Mouse (Mus musculus) C2C12 (cell line): Measurements from ENCODE around the gene Mtch2. TPM values are rescaled to one million over a fixed set of nuclear protein-coding genes. Genes with fewer than 3 reads are reported as not detected.

Experiments used
- H3K27me3 ChIP-seq: one replicate; pipeline ENCODE4 v1.6.1; 2011; ENCODE audit not compliant: control insufficient read depth, insufficient read depth, insufficient read length
- H3K36me3 ChIP-seq: one replicate; pipeline ENCODE4 v1.6.1; 2011; ENCODE audit not compliant: control insufficient read depth, insufficient read depth
- H3K4me3 ChIP-seq: one replicate; pipeline ENCODE4 v1.5.1; 2011; ENCODE audit warnings: mild to moderate bottlenecking, control low read depth; ENCODE audit not compliant: poor library complexity, insufficient read depth, severe bottlenecking
- H3K79me2 ChIP-seq: one replicate; pipeline ENCODE4 v1.6.1; 2011; ENCODE audit not compliant: control insufficient read depth, insufficient read depth
- H3K79me3 ChIP-seq: one replicate; pipeline ENCODE4 v1.6.1; 2011; ENCODE audit warnings: low read depth, control low read depth
- H3ac ChIP-seq: one replicate; pipeline ENCODE3; 2011; ENCODE audit warnings: low read depth; ENCODE audit not compliant: control insufficient read depth, insufficient read length
- CEBPB ChIP-seq: IDR thresholded peaks from one replicate; pipeline ENCODE4 v1.6.1; 2011; ENCODE audit warnings: low read depth, mild to moderate bottlenecking, control low read depth, moderate library complexity
- CTCF ChIP-seq: IDR thresholded peaks from one replicate; pipeline ENCODE4 v1.5.1; 2011; ENCODE audit not compliant: control insufficient read depth, insufficient read depth, insufficient read length
- FOSL1 ChIP-seq: IDR thresholded peaks from one replicate; pipeline ENCODE4 v1.8.0; 2011; ENCODE audit warnings: mild to moderate bottlenecking, low read length; ENCODE audit not compliant: poor library complexity, insufficient read depth, severe bottlenecking
- MAX ChIP-seq: IDR thresholded peaks from one replicate; pipeline ENCODE4 v1.6.1; 2011; ENCODE audit warnings: mild to moderate bottlenecking, control low read depth
- MYOD1 ChIP-seq: IDR thresholded peaks from one replicate; pipeline ENCODE4 v1.6.1; 2011; ENCODE audit warnings: low read depth; ENCODE audit not compliant: control insufficient read depth, insufficient read length
- MYOG ChIP-seq: IDR thresholded peaks from one replicate; pipeline ENCODE4 v1.6.1; 2011; ENCODE audit not compliant: control insufficient read depth, insufficient read length; ENCODE audit errors: extremely low read depth
- USF1 ChIP-seq: IDR thresholded peaks from one replicate; pipeline ENCODE4 v1.6.1; 2011; ENCODE audit warnings: low read depth, mild to moderate bottlenecking, control low read depth, moderate library complexity
- polyA plus RNA-seq: library from polyadenylated mRNA; unstranded; fragments of >200 nt; fragmentation: generic; extraction: Trizol; gene quantifications from one replicate; pipeline ENCODE4 v1.2.1, GENCODE M21; 2012; ENCODE audit warnings: missing spikeins

Mtch2 gene
- polyA plus RNA-seq, 1 experiment, result 146 TPM

DNA sequence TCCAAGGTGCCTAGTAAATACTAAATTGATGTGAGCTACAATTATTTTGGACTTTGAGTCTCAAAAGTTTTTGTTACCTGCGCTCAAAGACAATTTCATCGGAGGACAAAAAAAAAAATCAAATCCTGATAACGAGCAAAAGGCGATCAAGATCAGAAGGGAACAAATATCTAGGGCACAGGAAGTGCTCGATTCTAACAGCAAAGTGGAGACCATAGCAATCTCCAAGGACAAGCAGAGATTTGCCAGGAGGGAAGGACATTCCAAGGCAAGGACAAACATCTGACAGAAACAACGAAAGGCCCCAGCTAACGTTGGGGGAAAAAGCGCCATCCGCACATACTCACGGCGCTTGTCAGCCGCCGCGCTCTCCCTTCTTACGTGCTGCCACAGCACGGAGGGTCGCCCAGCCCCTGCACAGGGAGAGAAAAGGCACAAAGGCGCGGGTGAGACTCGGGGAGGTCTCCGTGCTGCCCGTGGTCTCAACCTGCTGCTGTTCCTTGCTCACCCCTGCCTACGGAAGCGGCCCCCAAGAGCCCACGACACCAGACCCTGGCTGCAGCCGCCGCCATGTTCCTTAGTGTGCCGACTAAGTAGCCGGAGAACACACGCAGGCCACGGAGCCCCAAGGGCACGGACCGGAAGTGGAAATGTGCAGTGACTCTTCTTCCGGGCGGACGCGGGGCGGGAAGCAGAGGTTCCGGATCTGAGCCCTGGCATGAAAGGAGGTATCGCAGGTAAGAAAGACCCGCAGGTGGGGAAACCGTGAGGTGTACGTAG lies 57.3 kb downstream of the Mtch2 start, which contains the start of the genes Kbtbd4 and Ndufs3:
Kbtbd4 (plus strand) TSS at position 665 of the 780 bp plus-strand sequence.
Ndufs3 (minus strand) TSS at position 752 of the 780 bp plus-strand sequence.
- Histone ChIP-seq H3K79me2 (peaks cover 65% of the 10 kb centered on the region), H3K4me3 (peak within 1 kb of the TSS; percentile 91), H3ac (peak within 1 kb of the TSS; percentile 81), H3K79me3 (peaks cover 30% of the 10 kb centered on the region), H3K36me3 (peaks cover 62% of the 10 kb centered on the region), H3K27me3 (no peaks in the 10 kb centered on the region)
- no peak for TF ChIP-seq CEBPB
- TF ChIP-seq MAX, result peak; percentile 90
- TF ChIP-seq FOSL1, result no peak

DNA sequence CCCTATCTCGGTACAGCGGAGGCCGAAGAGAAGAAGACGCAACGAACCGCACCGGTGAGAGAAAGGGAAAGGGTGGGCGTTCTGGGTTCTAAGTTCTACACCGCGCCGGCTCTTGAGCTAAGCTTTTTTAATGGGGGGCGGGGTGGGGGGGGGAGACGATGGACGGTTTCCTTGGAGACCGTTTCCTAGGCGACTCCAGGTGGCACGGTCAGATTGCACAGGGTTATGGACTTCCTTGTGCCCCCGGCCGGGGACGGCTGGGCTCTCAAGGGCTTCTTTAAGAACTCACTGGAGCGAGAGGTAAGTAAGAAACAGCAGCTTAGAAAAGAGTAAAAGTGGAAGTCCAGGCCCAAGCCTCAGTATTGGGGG lies 57.9 kb downstream of the Mtch2 start:
- peaks cover 30% of the 10 kb centered on the region for H3K79me3 ChIP-seq
- H3K79me2 ChIP-seq, result peaks cover 68% of the 10 kb centered on the region
- H3K27me3 ChIP-seq, result no peaks in the 10 kb centered on the region
- H3K36me3 ChIP-seq, result peaks cover 62% of the 10 kb centered on the region
- H3ac ChIP-seq, result peak overlapping the region; percentile 76
- peak overlapping the region; percentile 91 for H3K4me3 ChIP-seq
- TF ChIP-seq FOSL1 (no peak), CTCF (no peak), USF1 (no peak), CEBPB (no peak), MYOD1 (no peak), MYOG (no peak), MAX (no peak)

DNA sequence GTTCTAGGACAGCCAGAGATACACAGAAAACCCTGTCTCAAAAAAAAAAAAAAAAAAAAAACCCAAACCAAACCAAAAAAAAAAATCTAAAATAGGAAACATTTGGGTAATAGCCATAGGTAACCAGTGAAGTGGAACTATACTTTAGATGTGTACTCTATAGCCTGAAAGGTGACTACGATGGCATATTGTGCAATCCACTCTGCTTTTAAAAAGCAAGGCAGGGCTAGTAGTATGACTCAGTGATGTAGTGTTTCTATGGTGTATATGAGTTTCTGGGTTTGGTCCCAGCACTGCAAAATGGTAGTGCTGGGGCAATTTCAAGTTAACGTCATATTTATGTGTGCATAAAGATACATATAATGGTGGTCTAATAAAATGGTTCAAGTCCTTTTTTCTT lies 59.8 kb downstream of the Mtch2 start:
- H3K27me3 ChIP-seq, result no peaks in the 10 kb centered on the region
- H3K36me3 ChIP-seq, result peaks cover 65% of the 10 kb centered on the region

DNA sequence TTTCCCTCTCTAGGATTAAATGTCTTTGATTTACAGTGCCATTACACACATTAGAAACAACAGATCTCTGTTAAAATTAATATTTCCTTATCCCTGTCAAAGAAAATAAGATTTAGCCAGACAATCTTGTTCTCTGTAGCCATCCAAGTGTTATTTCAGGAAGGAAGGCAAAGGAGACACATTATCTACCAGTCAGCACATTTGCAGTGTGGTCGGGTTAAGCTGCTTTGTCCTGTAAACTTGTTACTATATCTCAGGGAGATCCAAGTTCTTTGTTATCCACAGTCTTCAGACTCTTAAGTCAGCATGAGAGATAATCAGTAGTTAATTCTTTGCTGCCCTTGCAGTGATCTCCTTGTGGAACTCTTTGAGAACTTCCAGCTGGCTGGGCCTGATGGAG lies 63.9 kb downstream of the Mtch2 start:
- peaks cover 89% of the 10 kb centered on the region for H3K36me3 ChIP-seq
- H3K79me2 ChIP-seq, result peaks cover 74% of the 10 kb centered on the region
- no peak overlapping the region for H3ac ChIP-seq
- H3K27me3 ChIP-seq, result no peaks in the 10 kb centered on the region
- TF ChIP-seq MYOD1, result no peak
- peaks cover 47% of the 10 kb centered on the region for H3K79me3 ChIP-seq
- no peak overlapping the region for H3K4me3 ChIP-seq

More for the DNA sequence above, 59.8 kb downstream of the Mtch2 start:
- Histone ChIP-seq H3ac (no peak overlapping the region), H3K79me2 (peaks cover 71% of the 10 kb centered on the region), H3K4me3 (no peak overlapping the region), H3K79me3 (peaks cover 33% of the 10 kb centered on the region)
- TF ChIP-seq FOSL1, result no peak
- TF ChIP-seq USF1, result no peak
- TF ChIP-seq CEBPB, result peak; percentile 66
- TF ChIP-seq MYOG, result no peak

DNA sequence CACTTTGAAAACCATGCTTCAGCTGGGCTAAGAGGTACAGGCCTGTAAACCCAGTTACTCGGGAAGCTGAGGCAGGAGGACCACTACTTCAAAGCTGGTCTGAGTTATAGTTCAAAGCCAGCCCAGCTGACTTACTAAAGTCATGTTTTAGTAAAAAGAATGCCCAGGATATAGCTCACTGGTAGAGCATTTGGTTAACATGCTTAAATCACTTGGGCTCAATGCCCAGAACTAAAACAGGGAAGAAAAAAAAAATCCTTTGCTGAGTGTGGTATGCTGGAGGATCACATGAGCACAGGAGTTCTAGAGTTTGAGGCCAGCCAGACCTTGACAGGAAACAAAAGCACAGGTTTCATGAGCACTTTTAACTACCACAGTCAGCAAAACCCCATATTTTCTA lies 64.7 kb downstream of the Mtch2 start:
- H3K79me3 ChIP-seq, result peaks cover 49% of the 10 kb centered on the region
- H3K27me3 ChIP-seq, result no peaks in the 10 kb centered on the region
- peaks cover 84% of the 10 kb centered on the region for H3K36me3 ChIP-seq
- peaks cover 74% of the 10 kb centered on the region for H3K79me2 ChIP-seq
- TF ChIP-seq CEBPB (no peak), MYOG (no peak), FOSL1 (no peak), USF1 (no peak), MAX (no peak), CTCF (no peak), MYOD1 (no peak)
- no peak overlapping the region for H3ac ChIP-seq
- no peak overlapping the region for H3K4me3 ChIP-seq

DNA sequence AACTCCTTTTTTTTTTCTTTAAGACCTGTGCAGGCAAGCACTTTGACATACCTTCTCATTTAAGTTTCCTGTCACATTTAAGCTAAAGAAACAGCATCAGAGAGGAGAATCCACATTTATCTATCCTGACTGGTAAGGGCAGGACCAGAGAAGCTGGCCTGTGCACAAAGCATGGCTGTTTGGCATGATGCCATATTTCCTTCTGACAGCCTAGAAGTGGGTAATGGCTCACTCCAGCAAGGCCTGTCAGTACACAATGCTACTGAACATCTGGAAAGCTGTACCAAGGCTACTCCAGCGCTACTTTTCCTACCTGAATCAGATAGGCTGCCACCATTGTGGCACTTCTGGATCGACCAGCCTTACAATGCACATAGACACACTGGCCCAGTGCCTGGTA lies 66.7 kb downstream of the Mtch2 start:
- Histone ChIP-seq H3K36me3 (peaks cover 70% of the 10 kb centered on the region), H3ac (no peak overlapping the region), H3K27me3 (no peaks in the 10 kb centered on the region), H3K79me3 (peaks cover 60% of the 10 kb centered on the region), H3K79me2 (peaks cover 74% of the 10 kb centered on the region), H3K4me3 (no peak overlapping the region)
- no peak for TF ChIP-seq MYOD1
- no peak for TF ChIP-seq CTCF
- no peak for TF ChIP-seq MYOG
- no peak for TF ChIP-seq FOSL1
- TF ChIP-seq CEBPB, result no peak
